Mouse (Mus musculus) E14TG2a.4 (cell line): ENCODE data around the gene Nfya.

Source experiments
- H3K27me3 ChIP-seq: 2 replicates; pipeline ENCODE4 v1.6.1; 2014; ENCODE audit warnings: low read length, control low read depth; ENCODE audit not compliant: insufficient read depth
- H3K36me3 ChIP-seq: 2 replicates; pipeline ENCODE4 v1.6.1; 2014; ENCODE audit warnings: low read length, control low read depth; ENCODE audit not compliant: insufficient read depth
- H3K4me1 ChIP-seq: replicated peaks from 2 replicates; pipeline ENCODE4 v1.6.1; 2014; ENCODE audit warnings: low read depth, low read length, control low read depth
- H3K4me3 ChIP-seq: replicated peaks from 2 replicates; pipeline ENCODE4 v1.5.1; 2014; ENCODE audit warnings: mild to moderate bottlenecking, low read length
- H3K9me3 ChIP-seq: 2 replicates; pipeline ENCODE4 v1.6.1; 2014; ENCODE audit warnings: low read length, control low read depth
- CTCF ChIP-seq: conservative IDR thresholded peaks from 2 replicates; pipeline ENCODE4 v1.5.1; 2014; ENCODE audit warnings: low read length
- NANOG ChIP-seq: IDR thresholded peaks from 2 replicates; pipeline ENCODE4 v1.6.1; 2014; ENCODE audit warnings: borderline replicate concordance, low read length, mixed read lengths
- POU5F1 ChIP-seq: IDR thresholded peaks from 2 replicates; pipeline ENCODE4 v1.6.1; 2014; ENCODE audit warnings: low read length, borderline replicate concordance

Gene Nfya

DNA sequence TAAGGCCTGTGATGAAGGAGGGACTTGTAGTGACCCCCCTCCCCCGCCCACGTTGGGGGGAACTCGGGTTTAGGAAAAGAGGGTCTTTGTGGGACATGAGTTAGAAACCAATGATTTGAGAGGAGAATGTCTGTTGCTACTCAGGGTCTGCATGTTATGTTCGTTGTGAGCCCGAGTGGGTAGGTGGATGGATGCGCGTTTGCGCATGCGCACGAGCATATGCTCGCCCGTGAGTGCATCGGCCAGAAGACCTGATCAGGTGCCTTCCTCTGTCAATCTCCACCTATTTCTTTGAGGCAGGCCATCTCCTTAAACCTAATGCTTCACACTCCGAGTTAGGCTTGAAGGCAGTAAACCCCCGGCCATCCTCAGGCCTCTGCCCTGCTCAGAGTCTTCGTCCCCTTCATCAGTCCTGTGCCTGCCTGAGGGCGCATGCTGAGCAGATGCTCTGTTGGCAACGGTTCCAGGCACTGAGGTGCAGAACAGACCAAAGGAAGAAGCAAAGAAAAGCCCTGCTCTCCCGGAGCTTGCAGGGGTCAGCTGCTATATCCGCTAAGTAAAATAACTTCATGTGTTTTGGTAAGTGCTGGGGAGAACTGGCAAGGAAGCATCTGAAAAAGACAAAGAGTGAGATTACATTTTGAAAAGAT is 23.4 kb upstream of the Nfya start:
- H3K27me3 ChIP-seq: no peaks in the 10 kb centered on the region
- peak overlapping the region; percentile 23; the same call in 1 of the 2 replicates for H3K4me3 ChIP-seq
- H3K36me3 ChIP-seq: no peaks in the 10 kb centered on the region
- no peaks in the 10 kb centered on the region for H3K9me3 ChIP-seq
- H3K4me1 ChIP-seq: peaks cover 98% of the 10 kb centered on the region
- TF ChIP-seq NANOG (no peak), CTCF (no peak), POU5F1 (no peak)

- peak within 1 kb of the TSS; percentile 65 for H3K4me3 ChIP-seq
- no peak for TF ChIP-seq CTCF
- TF ChIP-seq NANOG: no peak
- no peak for TF ChIP-seq POU5F1
- peaks cover 98% of the 10 kb centered on the region for H3K4me1 ChIP-seq
- no peaks in the 10 kb centered on the region for H3K27me3 ChIP-seq
- no peaks in the 10 kb centered on the region for H3K36me3 ChIP-seq
- no peaks in the 10 kb centered on the region for H3K9me3 ChIP-seq
Measured at GRCm38 (mm10) chr17:48432158-48432980, 22.7 kb upstream of the Nfya start, which contains the start of gene Apobec2. Apobec2 (minus strand) TSS chr17:48432930.

DNA sequence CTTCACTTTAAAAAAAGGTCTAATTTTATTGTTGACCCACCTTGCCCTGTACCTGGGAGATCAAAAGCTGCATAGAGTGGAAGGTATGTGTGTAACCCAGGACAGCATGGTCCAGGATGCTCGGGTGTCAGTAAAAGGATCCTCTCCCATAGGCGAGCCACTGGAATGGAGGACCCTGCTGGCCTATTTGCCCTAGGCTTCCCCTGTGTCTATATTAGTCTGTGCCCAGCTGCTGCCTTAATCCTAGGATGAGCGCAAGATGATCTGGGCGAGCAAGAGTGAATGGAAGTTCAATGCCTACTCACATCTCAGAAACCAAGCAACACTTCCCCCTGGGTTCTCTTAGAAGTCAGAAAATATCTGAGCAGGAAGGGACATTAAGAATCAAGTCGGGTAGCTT is 21.3 kb upstream of the Nfya start:
- Histone ChIP-seq H3K27me3 (no peaks in the 10 kb centered on the region), H3K4me1 (peaks cover 97% of the 10 kb centered on the region), H3K4me3 (peak overlapping the region; percentile 35; the same call in 1 of the 2 replicates), H3K36me3 (no peaks in the 10 kb centered on the region), H3K9me3 (no peaks in the 10 kb centered on the region)
- no peak for TF ChIP-seq CTCF
- TF ChIP-seq POU5F1: no peak
- TF ChIP-seq NANOG: no peak

DNA sequence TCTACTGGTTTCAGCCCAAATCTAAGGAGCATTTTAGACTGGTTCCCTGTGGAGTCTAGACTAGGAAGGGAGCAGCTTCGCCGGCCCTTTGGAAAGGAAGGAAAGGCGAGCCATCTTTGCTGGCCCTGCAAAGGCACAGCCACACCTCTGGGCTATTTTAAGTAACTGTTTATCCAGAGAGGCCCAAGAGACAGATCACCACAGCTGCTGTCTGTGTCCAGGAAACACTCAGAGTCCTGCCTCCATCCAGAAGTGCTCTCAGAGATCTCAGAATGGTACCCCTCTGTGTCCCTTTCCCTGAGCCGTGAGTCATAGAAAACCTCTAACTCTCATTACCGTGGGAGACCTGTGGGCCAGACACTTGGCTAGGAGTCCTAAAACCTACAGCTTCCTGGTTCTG is 20.7 kb upstream of the Nfya start:
- TF ChIP-seq NANOG: no peak
- TF ChIP-seq CTCF: no peak
- no peak for TF ChIP-seq POU5F1
- Histone ChIP-seq H3K4me3 (no peak overlapping the region), H3K27me3 (no peaks in the 10 kb centered on the region), H3K4me1 (peaks cover 97% of the 10 kb centered on the region), H3K36me3 (no peaks in the 10 kb centered on the region), H3K9me3 (no peaks in the 10 kb centered on the region)

- Histone ChIP-seq H3K4me1 (peaks cover 96% of the 10 kb centered on the region), H3K27me3 (no peaks in the 10 kb centered on the region), H3K36me3 (no peaks in the 10 kb centered on the region), H3K9me3 (no peaks in the 10 kb centered on the region), H3K4me3 (peak overlapping the region; percentile 10; the same call in 1 of the 2 replicates)
- no peak for TF ChIP-seq CTCF
- no peak for TF ChIP-seq NANOG
- TF ChIP-seq POU5F1: no peak
Measured at GRCm38 (mm10) chr17:48427852-48428530, 18.3 kb upstream of the Nfya start.

DNA sequence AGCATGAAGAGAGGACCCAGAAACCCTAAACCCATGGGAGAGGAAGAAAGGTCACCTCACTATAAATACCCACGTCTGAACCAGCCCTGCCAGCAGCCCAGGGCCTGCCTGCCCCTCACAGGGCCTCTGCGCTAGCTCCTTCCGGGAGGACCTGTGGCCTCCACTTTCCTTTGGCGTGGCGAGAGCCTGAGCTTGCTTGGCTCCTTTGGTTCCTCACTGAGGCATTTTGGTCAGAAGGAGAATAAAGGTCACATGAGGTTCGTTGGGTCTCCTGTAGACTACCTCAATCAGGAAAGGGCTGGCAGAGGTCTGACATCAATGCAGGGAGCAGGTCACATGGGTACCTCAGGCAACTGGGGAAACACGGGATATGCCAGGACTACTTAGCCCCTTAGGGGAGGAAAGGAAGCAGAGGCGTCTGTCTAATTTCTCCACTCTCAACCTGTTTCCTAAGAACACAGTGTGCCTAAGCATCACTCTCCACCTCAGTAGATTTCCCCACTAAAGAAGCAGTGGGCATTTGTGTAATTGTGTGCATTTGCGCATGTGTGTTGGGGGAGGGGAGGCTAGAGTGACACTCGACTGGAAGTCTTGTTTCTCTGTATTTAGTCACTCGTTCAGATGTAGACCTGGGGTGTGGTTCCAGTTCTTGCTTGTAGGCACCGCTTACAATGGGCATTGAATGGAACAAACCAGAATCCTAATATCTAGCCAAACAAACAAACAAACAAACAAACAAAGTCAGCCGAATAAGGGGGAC is 17.5 kb upstream of the Nfya start:
- no peaks in the 10 kb centered on the region for H3K36me3 ChIP-seq
- no peaks in the 10 kb centered on the region for H3K27me3 ChIP-seq
- peaks cover 95% of the 10 kb centered on the region for H3K4me1 ChIP-seq
- H3K9me3 ChIP-seq: no peaks in the 10 kb centered on the region
- 0 out of 2 replicates have a peak overlapping the region, but pooled peaks have one; percentile 39 for H3K4me3 ChIP-seq
- no peak for TF ChIP-seq POU5F1
- no peak for TF ChIP-seq NANOG
- TF ChIP-seq CTCF: no peak

GRCm38 (mm10) chr17:48425823-48426612 is 16.3 kb upstream of the Nfya start:
- peaks cover 83% of the 10 kb centered on the region for H3K4me1 ChIP-seq
- H3K27me3 ChIP-seq: no peaks in the 10 kb centered on the region
- peaks cover 6% of the 10 kb centered on the region; the same call in 1 of the 2 replicates for H3K36me3 ChIP-seq
- TF ChIP-seq NANOG (no peak), CTCF (no peak), POU5F1 (no peak)
- no peak overlapping the region for H3K4me3 ChIP-seq
- H3K9me3 ChIP-seq: no peaks in the 10 kb centered on the region
